Mouse (Mus musculus): Measurements from ENCODE around the gene Sh3pxd2a.
A peak's percentile ranks its signal among the peaks of the same experiment; 100 is the strongest.

Gene Sh3pxd2a

DNA sequence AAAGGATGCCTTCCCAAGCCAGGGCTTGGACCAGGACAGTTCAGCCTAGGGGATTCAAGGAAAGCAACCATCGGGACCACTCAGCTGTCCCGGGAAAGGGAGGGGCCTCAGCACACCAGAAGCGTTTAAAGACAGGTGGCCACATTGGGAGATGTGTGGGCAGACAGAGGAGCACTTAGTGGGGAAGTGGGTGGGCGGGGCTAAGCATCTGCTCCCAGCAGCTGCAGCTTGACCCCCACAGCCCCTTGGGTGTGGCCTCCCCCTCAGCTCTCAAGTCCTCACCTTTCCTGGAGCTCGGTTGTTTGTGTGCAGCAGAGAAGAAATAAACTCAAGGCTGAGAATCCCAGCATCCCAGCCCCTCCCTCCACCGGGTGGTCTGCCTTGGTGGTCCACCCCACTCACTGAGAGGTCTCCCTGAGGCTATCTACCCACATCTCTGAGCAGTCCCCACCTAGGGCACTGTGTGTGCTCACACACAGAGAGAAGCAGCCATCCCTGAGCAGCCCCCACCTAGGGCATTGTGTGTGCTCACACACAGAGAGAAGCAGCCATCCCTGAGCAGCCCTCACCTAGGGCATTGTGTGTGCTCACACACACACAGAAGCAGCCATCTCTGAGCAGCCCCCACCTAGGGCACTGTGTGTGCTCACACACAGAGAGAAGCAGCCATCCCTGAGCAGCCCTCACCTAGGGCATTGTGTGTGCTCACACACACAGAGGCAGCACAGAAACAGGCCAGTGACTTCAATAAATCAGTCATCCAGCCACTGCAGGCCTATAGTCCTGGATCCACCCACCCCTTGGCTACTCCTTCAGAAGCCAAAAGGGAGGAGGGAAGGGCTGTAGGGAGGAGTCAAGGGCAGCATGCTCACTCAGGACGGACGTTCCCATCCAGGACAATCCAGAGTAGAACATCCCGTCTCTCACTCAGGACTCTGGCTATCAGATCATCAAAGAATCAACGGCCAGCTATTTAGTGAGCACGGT lies 136.0 kb downstream of the Sh3pxd2a start:
- no peak for DNase-seq

GRCm38 (mm10) chr19:47325881-47326280 lies 138.3 kb downstream of the Sh3pxd2a start:
- no peak for DNase-seq

DNA sequence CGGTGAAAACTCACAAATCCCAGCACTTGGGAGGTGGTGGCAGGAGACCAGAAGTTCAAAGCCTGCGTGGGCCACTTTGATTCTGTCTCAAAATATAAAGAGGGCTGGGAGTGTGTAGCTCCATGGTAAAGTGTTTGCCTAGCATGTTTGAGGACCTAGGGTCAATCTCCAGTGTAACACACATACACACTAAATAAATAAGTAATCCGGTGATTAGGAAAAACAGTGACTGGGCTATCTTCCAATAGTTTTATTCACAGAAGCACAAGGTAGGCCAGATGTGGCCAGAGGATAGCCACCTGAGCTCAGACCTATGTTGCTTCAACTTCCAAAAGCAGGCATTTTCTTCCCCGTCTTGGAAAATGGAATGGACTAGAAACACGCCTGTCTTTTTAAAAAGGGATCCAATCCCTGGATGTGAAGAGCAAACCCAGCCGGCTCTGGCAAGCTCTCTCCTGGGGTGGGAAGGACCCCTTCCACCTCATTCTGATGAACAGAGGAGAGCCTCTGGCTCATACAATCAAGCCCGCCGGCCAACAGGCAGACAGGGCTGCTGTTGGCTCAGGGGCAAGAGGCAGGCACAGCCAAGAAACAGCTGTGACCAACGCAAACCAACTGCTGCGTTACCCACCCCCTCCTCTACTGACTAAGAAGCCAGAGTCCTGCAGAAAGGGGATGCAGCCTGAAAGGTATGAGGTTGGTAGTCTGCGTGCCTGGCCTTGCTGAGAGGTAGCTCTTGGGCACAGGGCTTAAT lies 140.9 kb downstream of the Sh3pxd2a start:
- no peak for DNase-seq

DNA sequence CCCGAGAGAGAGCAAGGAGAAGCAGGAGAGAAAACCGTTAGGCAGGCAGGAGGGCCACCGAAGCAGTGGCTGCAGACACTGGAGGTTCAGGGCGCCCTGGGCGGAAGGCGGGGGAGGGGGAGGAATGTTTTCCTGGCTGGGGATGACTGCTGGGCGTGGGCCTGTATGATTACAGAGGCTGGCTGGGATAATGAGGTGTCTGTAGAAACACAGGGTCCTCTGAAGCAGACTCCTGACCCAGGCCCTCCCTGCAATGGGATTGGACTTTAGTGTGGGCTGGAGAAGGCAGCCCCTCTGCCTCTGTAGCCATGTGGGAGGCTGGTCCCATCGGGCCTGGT lies 143.9 kb downstream of the Sh3pxd2a start:
- no peak for DNase-seq

GRCm38 (mm10) chr19:47319521-47320330 lies 144.5 kb downstream of the Sh3pxd2a start:
- DNase-seq, result no peak

DNA sequence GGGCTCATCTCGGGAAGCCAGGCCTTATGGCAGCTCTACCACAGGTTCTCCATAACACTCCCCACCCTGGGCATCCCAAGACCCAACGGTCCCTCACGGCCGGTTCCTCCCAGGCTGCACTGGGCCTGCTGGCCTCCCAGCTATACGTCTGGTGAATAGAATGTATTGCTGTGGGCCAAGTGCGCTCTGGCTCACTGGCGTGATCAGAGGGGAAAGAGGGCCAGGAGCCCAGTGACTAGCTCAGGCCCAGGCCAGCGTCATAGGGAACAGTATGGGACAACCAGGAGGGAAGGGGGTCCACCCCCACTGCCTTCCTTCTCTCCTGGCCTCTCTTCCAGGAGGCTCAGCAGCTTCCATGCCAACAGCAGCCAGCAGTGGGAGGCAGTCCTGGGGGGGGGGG lies 145.1 kb downstream of the Sh3pxd2a start:
- no peak for DNase-seq

- no peak for DNase-seq
Measured at GRCm38 (mm10) chr19:47317063-47317938, 146.9 kb downstream of the Sh3pxd2a start.

DNA sequence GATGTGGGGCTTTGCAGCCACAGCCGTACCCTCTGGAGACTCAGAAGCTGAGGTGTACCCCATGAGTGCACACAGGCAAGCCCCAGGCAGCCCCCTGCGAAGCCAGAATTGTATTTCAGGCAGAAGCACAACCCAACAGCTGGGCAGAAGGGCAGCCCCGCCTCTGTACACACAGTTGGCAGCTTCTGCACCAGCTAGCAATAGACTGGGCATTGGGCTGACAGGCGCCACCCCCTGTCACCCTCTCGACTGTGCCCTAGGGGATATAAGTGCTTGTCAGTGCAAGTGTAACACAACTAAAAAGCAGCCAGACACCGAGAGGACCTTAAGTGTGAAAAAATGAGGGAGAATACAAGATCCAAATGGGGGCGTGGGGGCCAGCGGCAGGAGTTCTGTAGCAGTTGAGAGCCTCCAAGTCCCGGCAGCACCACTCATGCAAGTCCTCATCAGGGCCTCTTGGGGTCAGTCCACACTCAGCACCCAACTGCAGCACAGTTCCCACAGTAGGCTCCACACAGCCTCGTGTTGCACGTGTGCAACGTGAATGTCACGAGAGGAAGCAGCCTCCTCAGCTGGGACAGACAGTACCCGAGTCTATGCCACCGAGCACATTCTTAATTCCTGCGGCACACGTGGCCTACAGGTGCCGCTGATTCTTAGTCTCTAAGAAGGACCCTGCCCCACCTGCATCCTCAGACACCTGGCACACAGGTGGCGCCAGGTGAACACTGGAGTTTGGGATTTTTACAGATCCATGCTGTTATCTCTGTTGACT lies 147.7 kb downstream of the Sh3pxd2a start:
- DNase-seq, result no peak

DNA sequence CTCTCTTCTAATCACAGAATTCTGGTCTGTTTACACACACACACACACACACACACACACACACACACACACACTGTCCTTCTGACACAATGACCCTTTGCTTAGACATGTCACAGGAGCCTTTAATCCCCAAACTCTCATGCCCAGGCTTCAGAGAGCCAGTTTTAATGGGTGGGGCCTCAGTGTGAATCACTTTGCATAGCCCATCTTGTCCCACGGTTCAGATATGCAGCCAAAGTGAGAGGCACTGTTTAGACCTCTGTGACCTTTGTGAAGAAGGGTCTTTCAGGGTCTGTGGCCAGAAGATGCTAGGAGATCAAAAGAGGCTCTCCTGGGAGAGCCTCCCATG lies 148.3 kb downstream of the Sh3pxd2a start:
- DNase-seq, result no peak

DNA sequence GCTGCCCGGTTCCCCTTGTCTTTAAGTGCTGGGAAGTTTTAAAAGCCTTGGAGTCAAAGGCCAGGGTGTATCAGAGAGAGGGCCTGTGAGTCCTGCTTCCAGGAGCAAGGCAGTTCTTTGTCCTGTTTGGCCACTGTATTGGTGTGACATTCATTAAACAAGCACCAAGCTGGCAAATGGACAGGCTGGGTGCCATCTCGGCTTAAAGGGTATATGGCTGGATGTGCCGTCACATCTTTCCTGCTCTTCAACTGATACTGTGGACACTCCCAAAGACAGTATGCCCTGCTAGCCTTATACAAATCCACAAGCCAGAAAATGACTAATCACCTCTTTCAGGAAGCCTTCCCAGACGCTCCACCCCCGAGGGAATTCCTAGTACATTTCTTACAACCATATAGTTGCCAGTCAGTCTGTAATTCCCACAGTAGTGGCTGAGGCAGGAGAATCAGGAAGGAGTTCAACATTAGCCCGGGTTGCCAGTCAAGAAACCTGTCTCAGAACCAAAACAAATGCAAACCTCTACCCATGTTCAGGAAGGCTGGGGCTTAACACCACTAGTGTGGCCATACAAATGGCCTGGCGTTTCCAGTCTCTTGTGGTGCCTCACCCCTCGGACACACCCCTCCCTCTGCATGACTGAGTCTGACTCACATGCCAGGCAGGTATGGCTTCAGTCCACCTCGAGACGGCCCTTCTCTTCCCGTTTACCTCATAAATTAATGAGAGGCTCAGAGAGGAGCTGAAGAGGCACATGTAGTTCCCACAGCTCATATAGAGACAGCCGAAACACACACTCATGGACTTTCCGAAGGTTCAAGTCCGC lies 148.9 kb downstream of the Sh3pxd2a start:
- no peak for DNase-seq

- DNase-seq, result peak; percentile 42
Measured at GRCm38 (mm10) chr19:47314076-47314941, 149.9 kb downstream of the Sh3pxd2a start.

GRCm38 (mm10) chr19:47313387-47314075 lies 150.7 kb downstream of the Sh3pxd2a start:
- no peak for DNase-seq

GRCm38 (mm10) chr19:47311162-47311561 lies 153.0 kb downstream of the Sh3pxd2a start:
- no peak for DNase-seq

DNA sequence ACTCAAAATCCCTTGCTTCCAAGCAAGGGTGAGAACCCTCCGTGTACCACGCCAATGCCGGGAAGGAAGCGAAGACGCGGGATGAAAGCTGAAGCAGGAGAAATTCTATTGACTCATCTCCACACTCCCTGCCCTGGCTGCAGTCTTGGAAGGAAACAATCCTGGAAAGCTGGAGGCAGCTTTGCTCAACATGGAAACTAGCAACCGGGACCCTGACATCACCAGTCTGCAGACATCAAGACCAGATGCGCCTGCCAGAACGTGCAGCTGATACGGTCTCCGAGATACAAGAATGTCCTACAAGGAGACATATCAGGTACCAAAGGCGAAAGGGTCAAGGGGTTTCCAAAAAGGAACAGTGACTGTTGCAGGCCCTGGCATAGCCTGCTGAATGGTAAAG lies 154.4 kb downstream of the Sh3pxd2a start:
- no peak for DNase-seq

GRCm38 (mm10) chr19:47306917-47307315 lies 157.3 kb downstream of the Sh3pxd2a start:
- no peak for DNase-seq

DNA sequence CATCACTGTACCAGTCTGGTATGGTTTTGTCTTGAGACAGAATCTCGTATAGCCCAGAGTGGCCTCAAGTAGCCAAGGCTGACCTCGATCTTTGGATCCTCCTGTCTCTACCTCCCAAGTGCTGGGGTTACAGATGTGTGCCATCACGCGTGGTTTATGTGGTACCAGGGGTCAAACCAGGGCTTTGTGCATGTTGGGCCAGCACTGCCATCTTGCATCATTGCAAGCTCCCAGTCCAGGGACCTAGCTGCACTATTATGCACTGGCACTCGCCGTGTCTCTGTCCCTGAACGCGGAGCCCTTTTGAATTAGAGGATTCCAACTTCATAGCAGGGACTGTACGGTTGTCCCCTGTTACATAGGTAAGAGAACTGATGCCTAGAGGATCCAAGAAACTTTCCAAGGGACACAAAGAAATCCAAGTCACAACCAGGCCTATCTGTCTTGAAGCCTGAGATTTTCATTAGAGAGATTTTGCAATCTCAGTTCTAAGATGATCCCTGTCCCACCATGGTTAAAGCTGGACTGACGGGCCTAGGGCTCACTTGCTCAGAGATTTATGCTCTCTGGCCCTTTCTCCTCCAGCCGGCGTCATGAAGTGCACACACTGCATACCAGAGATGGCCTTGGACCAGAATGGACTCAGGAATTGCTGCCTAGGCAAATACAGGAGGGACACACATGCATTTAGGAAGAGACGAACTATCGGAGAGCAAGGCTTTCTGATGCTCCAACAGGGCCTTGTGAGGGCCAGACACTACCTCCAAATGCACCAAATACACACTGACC lies 157.9 kb downstream of the Sh3pxd2a start:
- no peak for DNase-seq

DNA sequence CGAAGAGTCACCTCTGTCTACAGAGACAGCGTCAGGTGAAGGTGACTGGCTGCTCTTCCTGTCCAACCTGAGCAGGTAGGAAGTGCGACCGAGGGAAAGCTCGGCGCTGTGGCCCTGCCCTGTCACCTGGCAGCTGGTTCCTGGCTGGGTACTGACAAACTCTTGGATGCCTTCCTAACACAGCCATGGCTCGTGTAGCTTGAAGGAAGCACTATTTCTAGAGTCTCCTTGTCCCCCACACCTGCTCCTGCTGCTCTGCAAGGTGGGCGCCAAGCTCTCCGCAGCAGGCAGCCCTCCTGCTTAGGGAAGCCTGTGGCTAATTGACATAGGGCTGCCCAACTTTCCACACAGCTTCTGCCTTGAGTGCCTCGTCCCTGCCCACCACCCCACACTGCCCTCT lies 158.8 kb downstream of the Sh3pxd2a start:
- DNase-seq, result no peak

DNA sequence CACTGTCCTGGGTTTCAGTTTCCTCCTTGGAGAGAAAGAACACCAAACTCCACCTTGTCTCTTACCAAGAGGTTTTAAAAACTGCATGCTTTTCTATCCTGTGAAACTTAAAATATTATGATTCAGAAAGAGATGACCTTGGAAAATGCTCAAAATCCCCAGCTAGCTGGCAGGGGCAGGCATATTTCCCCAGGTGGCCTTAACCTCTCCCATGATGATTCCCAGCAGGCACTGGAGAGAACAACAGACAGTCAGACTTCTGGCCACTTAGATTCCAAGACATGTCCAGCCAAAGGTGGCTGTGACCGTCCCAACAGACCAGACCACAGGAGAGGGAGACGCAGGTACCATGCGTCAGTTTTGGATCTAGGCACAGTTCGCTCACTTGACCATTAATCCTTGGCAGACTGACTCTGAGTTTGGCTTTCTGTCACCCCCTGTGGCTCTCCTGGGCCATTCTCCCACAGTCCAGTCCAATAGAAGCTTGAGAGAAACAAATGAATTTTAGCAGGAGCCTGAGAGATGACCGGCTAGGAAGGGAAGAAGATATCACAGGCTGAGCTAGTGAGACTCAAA lies 159.9 kb downstream of the Sh3pxd2a start:
- DNase-seq, result no peak

All from right cerebral cortex, postnatal 25 days (tissue).